Mouse (Mus musculus) heart, adult 8-10 months (tissue): ENCODE results near the gene Gm47985. TPM values are rescaled to one million over a fixed set of nuclear protein-coding genes. Genes with fewer than 3 reads are reported as not detected.
A peak's percentile ranks its signal among the peaks of the same experiment; 100 is the strongest.
"Not testable (repeated sequence)": the region's sequence is repeated elsewhere in the genome, so short reads cannot be mapped to it uniquely, and the experiment has no call there.

Experiments
- DNase-seq: peaks from one replicate; pipeline ENCODE4 v3.0.0; 2022; ENCODE audit warnings: low spot score
- total RNA-seq, 4 experiments: library from RNA; stranded (reverse); gene quantifications; 2 replicates each; pipeline ENCODE4 v1.2.4; 2022

Gene Gm47985
- total RNA-seq = 1 to 10 TPM in 1 of 4 experiments, under 1 TPM in 2, not detected in 1; 0.60 to 1.2 (median 0.63) TPM

GRCm38 (mm10) chr1:151182266-151182665, at the start of gene Gm47985:
Gm47985 (plus strand) TSS chr1:151182537.
- not testable (repeated sequence) for DNase-seq

- DNase-seq = no peak
Measured at GRCm38 (mm10) chr1:151132686-151133085, 49.7 kb upstream of the Gm47985 start.

GRCm38 (mm10) chr1:151138388-151138787, 43.9 kb upstream of the Gm47985 start:
- DNase-seq = no peak

GRCm38 (mm10) chr1:151140956-151141355, 41.4 kb upstream of the Gm47985 start:
- no peak for DNase-seq

- DNase-seq = peak; percentile 67
Measured at GRCm38 (mm10) chr1:151144471-151145146, 37.7 kb upstream of the Gm47985 start.

- no peak for DNase-seq
Measured at GRCm38 (mm10) chr1:151147801-151148200, 34.5 kb upstream of the Gm47985 start.

GRCm38 (mm10) chr1:151150211-151150610, 32.1 kb upstream of the Gm47985 start:
- DNase-seq = no peak

- DNase-seq = no peak
Measured at GRCm38 (mm10) chr1:151151089-151151488, 31.2 kb upstream of the Gm47985 start.

GRCm38 (mm10) chr1:151153056-151153652, 29.2 kb upstream of the Gm47985 start:
- DNase-seq = peak; percentile 46

GRCm38 (mm10) chr1:151154131-151154530, 28.2 kb upstream of the Gm47985 start:
- not testable (repeated sequence) for DNase-seq

- DNase-seq = no peak
Measured at GRCm38 (mm10) chr1:151156129-151156528, 26.2 kb upstream of the Gm47985 start.

- DNase-seq = no peak
Measured at GRCm38 (mm10) chr1:151156777-151157632, 25.3 kb upstream of the Gm47985 start.

- DNase-seq = no peak
Measured at GRCm38 (mm10) chr1:151157963-151158856, 24.1 kb upstream of the Gm47985 start.

GRCm38 (mm10) chr1:151158857-151159510, 23.4 kb upstream of the Gm47985 start:
- DNase-seq = no peak

- no peak for DNase-seq
Measured at GRCm38 (mm10) chr1:151166031-151166430, 16.3 kb upstream of the Gm47985 start.

GRCm38 (mm10) chr1:151167297-151168047, 14.9 kb upstream of the Gm47985 start:
- DNase-seq = no peak

- no peak for DNase-seq
Measured at GRCm38 (mm10) chr1:151168637-151169036, 13.7 kb upstream of the Gm47985 start.

GRCm38 (mm10) chr1:151171572-151172461, 10.5 kb upstream of the Gm47985 start:
- peak; percentile 75 for DNase-seq
